Mouse (Mus musculus): ENCODE data around the gene Egfl8. TPM values are rescaled to one million over a fixed set of nuclear protein-coding genes. Genes with fewer than 3 reads are reported as not detected.

The Egfl8 gene
- polyA plus RNA-seq, 1 experiment from 2014 or later, result 2.8 TPM

GRCm38 (mm10) chr17:34640778-34641601 lies 25.2 kb upstream of the Egfl8 start:
- no peaks in the 10 kb centered on the region for H3K36me3 ChIP-seq (ENCODE audit: control insufficient read depth, insufficient read depth, low read length)
- 19% methylated on average over 11 of the region's 11 CpGs for WGBS
- no peak overlapping the region for H3K9ac ChIP-seq (ENCODE audit: low read length)
- no peak overlapping the region for H3K4me2 ChIP-seq (ENCODE audit: low read length)
- DNase-seq (ENCODE audit: low spot score), result no peak
- H3K4me1 ChIP-seq (replicated peaks; ENCODE audit: control insufficient read depth, insufficient read depth, low read length), result peaks cover 9% of the 10 kb centered on the region; the same call in 1 of the 2 replicates
- H3K27ac ChIP-seq (ENCODE audit: low read depth), result peak overlapping the region; percentile 60
- H3K4me3 ChIP-seq (ENCODE audit: low read depth, low read length), result no peak overlapping the region
- no peaks in the 10 kb centered on the region for H3K27me3 ChIP-seq (replicated peaks; ENCODE audit: control insufficient read depth, insufficient read depth, low read length)
- no peaks in the 10 kb centered on the region for H3K9me3 ChIP-seq (ENCODE audit: control insufficient read depth, low read length)
- no peak for ATAC-seq (replicated peaks; ENCODE audit: low FRiP score, low TSS enrichment, low read depth)

GRCm38 (mm10) chr17:34639461-34640255 lies 23.9 kb upstream of the Egfl8 start:
- Histone ChIP-seq H3K4me2 (ENCODE audit: low read length) (no peak overlapping the region), H3K4me1 (replicated peaks; ENCODE audit: control insufficient read depth, insufficient read depth, low read length) (no peaks in the 10 kb centered on the region), H3K9ac (ENCODE audit: low read length) (no peak overlapping the region), H3K27ac (ENCODE audit: low read depth) (no peak overlapping the region), H3K36me3 (ENCODE audit: control insufficient read depth, insufficient read depth, low read length) (no peaks in the 10 kb centered on the region), H3K9me3 (ENCODE audit: control insufficient read depth, low read length) (no peaks in the 10 kb centered on the region), H3K27me3 (replicated peaks; ENCODE audit: control insufficient read depth, insufficient read depth, low read length) (no peaks in the 10 kb centered on the region), H3K4me3 (ENCODE audit: low read depth, low read length) (no peak overlapping the region)
- no peak for DNase-seq (ENCODE audit: low spot score)
- whole genome bisulfite sequencing, result 80% methylated on average over 7 of the region's 7 CpGs
- ATAC-seq (replicated peaks; ENCODE audit: low FRiP score, low TSS enrichment, low read depth), result no peak

DNA sequence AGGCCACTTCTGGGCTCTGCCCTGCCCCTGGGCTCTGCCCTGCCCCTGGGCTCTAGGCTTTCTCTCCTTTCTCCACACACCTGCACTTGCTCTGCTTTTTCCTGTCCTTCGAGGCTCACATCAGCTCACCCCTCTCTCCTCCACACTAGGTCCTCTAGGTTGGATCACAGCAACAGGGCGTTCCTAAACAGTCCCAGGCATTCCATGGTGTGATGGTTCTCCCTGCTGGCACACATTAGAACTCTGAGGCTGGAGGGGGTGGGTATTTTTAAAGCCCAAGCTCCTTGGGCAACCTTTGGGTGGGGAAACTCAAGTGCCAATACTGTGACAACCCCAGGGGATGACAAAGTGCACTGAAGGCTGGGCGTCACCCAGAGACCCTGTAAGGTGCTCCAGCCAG lies 21.7 kb upstream of the Egfl8 start:
- ATAC-seq (replicated peaks; ENCODE audit: low FRiP score, low TSS enrichment, low read depth), result no peak

GRCm38 (mm10) chr17:34635671-34636070 lies 19.9 kb upstream of the Egfl8 start:
- DNase-seq (ENCODE audit: low spot score) (no peak), ATAC-seq (replicated peaks; ENCODE audit: low FRiP score, low TSS enrichment, low read depth) (no peak)
- H3K9me3 ChIP-seq (ENCODE audit: control insufficient read depth, low read length), result no peaks in the 10 kb centered on the region
- H3K27me3 ChIP-seq (replicated peaks; ENCODE audit: control insufficient read depth, insufficient read depth, low read length), result peaks cover 21% of the 10 kb centered on the region
- H3K4me3 ChIP-seq (ENCODE audit: low read depth, low read length), result no peak overlapping the region
- no peaks in the 10 kb centered on the region for H3K36me3 ChIP-seq (ENCODE audit: control insufficient read depth, insufficient read depth, low read length)
- 69% methylated on average over 2 of the region's 2 CpGs for WGBS
- H3K4me1 ChIP-seq (replicated peaks; ENCODE audit: control insufficient read depth, insufficient read depth, low read length), result peaks cover 17% of the 10 kb centered on the region
- H3K4me2 ChIP-seq (ENCODE audit: low read length), result no peak overlapping the region
- H3K27ac ChIP-seq (ENCODE audit: low read depth), result no peak overlapping the region
- H3K9ac ChIP-seq (ENCODE audit: low read length), result no peak overlapping the region

More for the DNA sequence above, 21.7 kb upstream of the Egfl8 start:
- no peak for DNase-seq (ENCODE audit: low spot score)
- Histone ChIP-seq H3K4me1 (replicated peaks; ENCODE audit: control insufficient read depth, insufficient read depth, low read length) (no peaks in the 10 kb centered on the region), H3K4me3 (ENCODE audit: low read depth, low read length) (no peak overlapping the region), H3K4me2 (ENCODE audit: low read length) (no peak overlapping the region), H3K36me3 (ENCODE audit: control insufficient read depth, insufficient read depth, low read length) (no peaks in the 10 kb centered on the region), H3K27ac (ENCODE audit: low read depth) (no peak overlapping the region), H3K9me3 (ENCODE audit: control insufficient read depth, low read length) (no peaks in the 10 kb centered on the region), H3K9ac (ENCODE audit: low read length) (no peak overlapping the region), H3K27me3 (replicated peaks; ENCODE audit: control insufficient read depth, insufficient read depth, low read length) (peaks cover 4% of the 10 kb centered on the region; the same call in 1 of the 2 replicates)
- WGBS, result 63% methylated on average over 3 of the region's 3 CpGs

GRCm38 (mm10) chr17:34632261-34632691 lies 16.5 kb upstream of the Egfl8 start:
- Histone ChIP-seq H3K4me3 (ENCODE audit: low read depth, low read length) (peak overlapping the region; percentile 35), H3K36me3 (ENCODE audit: control insufficient read depth, insufficient read depth, low read length) (no peaks in the 10 kb centered on the region), H3K9me3 (ENCODE audit: control insufficient read depth, low read length) (no peaks in the 10 kb centered on the region), H3K27me3 (replicated peaks; ENCODE audit: control insufficient read depth, insufficient read depth, low read length) (peaks cover 36% of the 10 kb centered on the region), H3K9ac (ENCODE audit: low read length) (0 out of 2 replicates have a peak overlapping the region, but pooled peaks have one; percentile 13), H3K4me2 (ENCODE audit: low read length) (peak overlapping the region; percentile 74), H3K27ac (ENCODE audit: low read depth) (no peak overlapping the region), H3K4me1 (replicated peaks; ENCODE audit: control insufficient read depth, insufficient read depth, low read length) (peaks cover 39% of the 10 kb centered on the region)
- ATAC-seq (replicated peaks; ENCODE audit: low FRiP score, low TSS enrichment, low read depth) (0 out of 2 replicates have a peak, but pooled peaks have one; percentile 24), DNase-seq (ENCODE audit: low spot score) (peak; percentile 84)
- 1% methylated on average over 26 of the region's 26 CpGs for WGBS

DNA sequence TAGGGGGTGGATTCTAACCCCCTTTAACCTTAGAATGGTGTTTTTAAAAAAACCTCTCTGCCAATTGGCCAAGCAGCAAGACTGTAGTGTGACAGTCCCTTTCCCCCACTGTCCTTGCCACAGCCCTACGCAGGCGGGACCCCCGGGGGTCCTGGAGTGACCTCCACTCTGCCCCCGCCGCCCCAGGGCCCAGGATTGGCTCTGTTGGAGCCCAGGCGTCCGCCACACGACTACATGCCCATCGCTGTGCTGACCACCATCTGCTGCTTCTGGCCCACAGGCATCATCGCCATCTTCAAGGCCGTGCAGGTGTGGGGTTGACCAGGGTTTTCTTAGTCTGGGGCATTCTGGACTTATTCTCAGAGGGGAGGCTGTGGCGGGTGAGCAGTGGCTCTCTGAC lies 15.9 kb upstream of the Egfl8 start:
- Histone ChIP-seq H3K36me3 (ENCODE audit: control insufficient read depth, insufficient read depth, low read length) (no peaks in the 10 kb centered on the region), H3K4me1 (replicated peaks; ENCODE audit: control insufficient read depth, insufficient read depth, low read length) (peaks cover 39% of the 10 kb centered on the region), H3K27ac (ENCODE audit: low read depth) (no peak overlapping the region), H3K4me2 (ENCODE audit: low read length) (peak overlapping the region; percentile 74), H3K4me3 (ENCODE audit: low read depth, low read length) (peak overlapping the region; percentile 35), H3K9me3 (ENCODE audit: control insufficient read depth, low read length) (no peaks in the 10 kb centered on the region), H3K9ac (ENCODE audit: low read length) (0 out of 2 replicates have a peak overlapping the region, but pooled peaks have one; percentile 13), H3K27me3 (replicated peaks; ENCODE audit: control insufficient read depth, insufficient read depth, low read length) (peaks cover 36% of the 10 kb centered on the region)
- whole genome bisulfite sequencing, result 13% methylated on average over 12 of the region's 12 CpGs
- ATAC-seq (replicated peaks; ENCODE audit: low FRiP score, low TSS enrichment, low read depth) (no peak), DNase-seq (ENCODE audit: low spot score) (no peak)

DNA sequence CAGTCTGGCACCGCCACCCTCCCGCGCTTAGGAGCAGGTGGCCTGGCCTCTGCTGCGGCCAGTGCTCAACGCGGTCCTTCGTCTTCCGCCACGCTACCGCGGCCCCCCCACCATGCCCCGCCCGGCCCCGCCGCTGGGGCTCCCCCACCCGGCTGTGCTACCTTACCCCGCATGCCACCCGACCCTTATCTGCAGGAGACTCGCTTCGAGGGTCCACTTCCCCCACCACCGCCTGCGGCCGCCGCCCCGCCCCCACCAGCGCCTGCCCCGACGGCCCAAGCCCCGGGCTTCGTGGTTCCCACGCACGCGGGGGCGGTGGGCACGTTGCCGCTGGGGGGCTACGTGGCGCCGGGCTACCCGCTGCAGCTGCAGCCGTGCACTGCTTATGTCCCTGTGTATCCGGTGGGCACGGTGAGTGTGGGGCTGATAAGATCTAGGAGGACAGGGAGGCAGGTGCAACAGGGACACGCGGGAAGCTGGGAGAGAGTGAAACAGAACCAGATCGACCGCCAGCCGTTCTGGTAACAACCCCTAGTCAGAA lies 15.1 kb upstream of the Egfl8 start:
- WGBS, result 2% methylated on average over 43 of the region's 48 CpGs
- DNase-seq (ENCODE audit: low spot score) (no peak), ATAC-seq (replicated peaks; ENCODE audit: low FRiP score, low TSS enrichment, low read depth) (no peak)
- Histone ChIP-seq H3K4me1 (replicated peaks; ENCODE audit: control insufficient read depth, insufficient read depth, low read length) (peaks cover 45% of the 10 kb centered on the region), H3K4me3 (ENCODE audit: low read depth, low read length) (peak overlapping the region; percentile 25), H3K9me3 (ENCODE audit: control insufficient read depth, low read length) (no peaks in the 10 kb centered on the region), H3K9ac (ENCODE audit: low read length) (no peak overlapping the region), H3K36me3 (ENCODE audit: control insufficient read depth, insufficient read depth, low read length) (no peaks in the 10 kb centered on the region), H3K27me3 (replicated peaks; ENCODE audit: control insufficient read depth, insufficient read depth, low read length) (peaks cover 36% of the 10 kb centered on the region), H3K4me2 (ENCODE audit: low read length) (peak overlapping the region; percentile 41), H3K27ac (ENCODE audit: low read depth) (no peak overlapping the region)

DNA sequence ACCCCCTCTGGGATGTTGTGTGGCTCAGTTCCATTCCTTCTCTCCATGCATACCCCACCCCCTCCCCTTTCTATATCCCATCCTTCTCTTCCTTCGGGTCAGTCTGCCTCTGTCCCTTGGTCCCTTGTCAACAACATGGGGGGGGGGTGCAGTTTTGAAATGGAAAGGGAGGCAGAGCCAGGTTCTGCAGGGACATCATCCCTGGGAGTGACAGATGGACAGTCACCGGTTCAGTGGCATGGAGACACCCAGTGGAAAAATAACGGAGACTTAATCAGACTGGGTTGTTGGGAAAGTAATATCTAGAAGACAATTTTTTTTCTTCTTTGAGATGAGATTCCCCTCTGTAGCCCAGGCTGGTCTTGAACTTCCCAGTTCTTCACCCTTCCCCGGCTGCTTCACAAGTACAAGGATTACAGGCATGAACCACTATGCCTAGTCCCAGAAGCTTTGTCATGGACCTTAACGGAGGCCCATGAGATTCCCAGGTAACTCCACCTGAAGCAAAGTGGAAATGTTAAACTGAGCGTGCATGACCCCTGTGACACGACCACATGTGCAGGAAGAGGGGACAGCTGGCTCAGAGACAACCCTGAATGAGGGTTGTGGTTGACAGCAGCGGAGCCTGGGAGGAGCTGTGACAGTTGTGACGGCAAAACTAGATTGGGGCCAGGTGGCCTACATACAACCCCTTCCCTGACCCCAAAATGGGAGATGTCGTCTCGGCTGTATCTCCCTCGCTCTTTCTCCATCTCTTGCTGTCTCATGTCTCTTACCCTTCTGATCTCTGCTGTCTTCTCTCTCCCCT lies 14.2 kb upstream of the Egfl8 start:
- H3K4me2 ChIP-seq (ENCODE audit: low read length), result peak overlapping the region; percentile 76
- peak overlapping the region; percentile 71 for H3K4me3 ChIP-seq (ENCODE audit: low read depth, low read length)
- H3K27ac ChIP-seq (ENCODE audit: low read depth), result no peak overlapping the region
- H3K9me3 ChIP-seq (ENCODE audit: control insufficient read depth, low read length), result no peaks in the 10 kb centered on the region
- H3K27me3 ChIP-seq (replicated peaks; ENCODE audit: control insufficient read depth, insufficient read depth, low read length), result peaks cover 36% of the 10 kb centered on the region
- 24% methylated on average over 12 of the region's 12 CpGs for WGBS
- no peak overlapping the region for H3K9ac ChIP-seq (ENCODE audit: low read length)
- H3K36me3 ChIP-seq (ENCODE audit: control insufficient read depth, insufficient read depth, low read length), result 0 out of 2 replicates have a peak, but pooled peaks cover 6% of the 10 kb centered on the region
- H3K4me1 ChIP-seq (replicated peaks; ENCODE audit: control insufficient read depth, insufficient read depth, low read length), result peaks cover 45% of the 10 kb centered on the region
- ATAC-seq (replicated peaks; ENCODE audit: low FRiP score, low TSS enrichment, low read depth), result no peak
- no peak for DNase-seq (ENCODE audit: low spot score)

Data from intestine, embryonic 14.5 days (tissue).